Mouse (Mus musculus): ENCODE results near the gene Gm49336.

DNA sequence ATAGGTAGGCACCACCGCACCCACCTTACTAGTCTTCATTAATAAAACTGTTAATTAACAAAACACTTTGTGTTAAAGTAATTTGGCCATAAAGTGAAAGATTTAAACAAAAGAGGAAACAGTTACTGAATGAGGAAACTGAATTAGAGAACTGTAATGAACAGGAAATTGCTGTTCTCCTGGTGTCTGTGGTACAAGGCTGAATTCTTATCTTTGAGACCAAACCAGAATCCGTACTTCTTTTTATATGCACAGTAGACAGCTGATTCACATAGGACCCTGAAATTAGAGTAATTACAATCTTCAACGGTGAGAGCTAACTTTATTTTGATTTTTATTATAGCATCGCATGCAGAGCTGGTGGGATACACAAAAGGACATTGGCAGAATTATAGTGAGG lies 39.1 kb upstream of the Gm49336 start:
- TF ChIP-seq CTCF (IDR thresholded peaks at IDR 0.05; ENCODE audit: low read depth, low read length) (no peak), POLR2A (IDR thresholded peaks at IDR 0.05; ENCODE audit: borderline replicate concordance, low read depth, low read length) (no peak)

All from bone marrow macrophage, adult 2 months (primary cell).